Mouse (Mus musculus) myocyte (in vitro differentiated cells): ENCODE measurements around the gene Zfp410.

ENCODE experiments used
- CEBPB ChIP-seq: IDR thresholded peaks from 2 replicates; pipeline ENCODE4 v1.6.1; 2011; ENCODE audit warnings: mild to moderate bottlenecking, moderate library complexity; ENCODE audit not compliant: poor library complexity, insufficient read depth, severe bottlenecking
- E2F4 ChIP-seq: IDR thresholded peaks from one replicate; pipeline ENCODE4 v1.6.1; 2011; ENCODE audit warnings: mild to moderate bottlenecking, control low read depth, moderate library complexity; ENCODE audit not compliant: insufficient read depth
- MAX ChIP-seq: IDR thresholded peaks from one replicate; pipeline ENCODE4 v1.6.1; 2011; ENCODE audit warnings: low read depth, mild to moderate bottlenecking, control low read depth
- MYOD1 ChIP-seq, 3 experiments: IDR thresholded peaks; one replicate each; pipeline ENCODE4 v1.6.1; 2011; ENCODE audit warnings: control low read depth in 2 of 3, low read depth in 2 of 3, mild to moderate bottlenecking in 2 of 3, moderate library complexity in 1 of 3; ENCODE audit not compliant: insufficient read length in 2 of 3, control insufficient read depth in 1 of 3
- MYOG ChIP-seq, 3 experiments: IDR thresholded peaks; one replicate each; pipeline ENCODE4 v1.6.1; 2011; ENCODE audit warnings: control low read depth in 2 of 3, low read depth in 2 of 3, mild to moderate bottlenecking in 2 of 3; ENCODE audit not compliant: insufficient read length in 2 of 3, control insufficient read depth in 1 of 3, insufficient read depth in 1 of 3
- POLR2A ChIP-seq: IDR thresholded peaks from one replicate; pipeline ENCODE4 v1.6.1; 2011; ENCODE audit warnings: low read depth, mild to moderate bottlenecking, control low read depth, moderate library complexity; ENCODE audit not compliant: insufficient read length
- POLR2AphosphoS2 ChIP-seq: IDR thresholded peaks from one replicate; pipeline ENCODE4 v1.6.1; 2011; ENCODE audit warnings: low read depth, control low read depth; ENCODE audit not compliant: insufficient read length
- SRF ChIP-seq: IDR thresholded peaks from one replicate; pipeline ENCODE4 v1.6.1; 2011; ENCODE audit warnings: low read depth; ENCODE audit not compliant: control insufficient read depth, insufficient read length
- TCF12 ChIP-seq: IDR thresholded peaks from one replicate; pipeline ENCODE4 v1.6.1; 2011; ENCODE audit warnings: mild to moderate bottlenecking, control low read depth; ENCODE audit not compliant: poor library complexity, insufficient read depth, severe bottlenecking
- USF1 ChIP-seq: IDR thresholded peaks from one replicate; pipeline ENCODE4 v1.6.1; 2011; ENCODE audit warnings: low read depth, mild to moderate bottlenecking, control low read depth, moderate library complexity

GRCm38 (mm10) chr12:84276288-84276687 is 40.4 kb upstream of the Zfp410 start:
- TF ChIP-seq E2F4 = no peak
- TF ChIP-seq SRF = no peak
- no peak for TF ChIP-seq MAX
- TF ChIP-seq POLR2A = no peak
- no peak for TF ChIP-seq CEBPB
- TF ChIP-seq MYOG (IDR thresholded peaks at IDR 0.05; ENCODE audit: control insufficient read depth in 1 of 3, insufficient read depth in 1 of 3, insufficient read length in 2 of 3, low read depth in 2 of 3) = no peak
- TF ChIP-seq USF1 = no peak
- no peak for TF ChIP-seq TCF12
- TF ChIP-seq MYOD1 (IDR thresholded peaks at IDR 0.05; ENCODE audit: control insufficient read depth in 1 of 3, insufficient read length in 2 of 3, low read depth in 2 of 3) = no peak
- no peak for TF ChIP-seq POLR2AphosphoS2
